Mouse (Mus musculus) brain, embryonic 14.5 days (tissue): Measurements from ENCODE around the gene Pla2g2c. TPM values are rescaled to one million over a fixed set of nuclear protein-coding genes. Genes with fewer than 3 reads are reported as not detected.

Experiments used
- DNase-seq: peaks from one replicate; pipeline ENCODE4 v3.0.0-alpha.2; 2011; ENCODE audit warnings: low read depth
- CTCF ChIP-seq: fragments of 200-500 bp; IDR thresholded peaks from 2 replicates; pipeline ENCODE4 v1.5.1; 2012; ENCODE audit warnings: inconsistent platforms, mild to moderate bottlenecking, moderate library complexity, borderline replicate concordance; ENCODE audit not compliant: insufficient read depth, insufficient read length; ENCODE audit errors: extremely low read depth
- POLR2A ChIP-seq: fragments of 200-500 bp; IDR thresholded peaks from 2 replicates; pipeline ENCODE4 v1.6.1; 2012; ENCODE audit warnings: mild to moderate bottlenecking, inconsistent platforms, borderline replicate concordance; ENCODE audit not compliant: poor library complexity, insufficient read depth, insufficient read length, severe bottlenecking; ENCODE audit errors: extremely low read depth
- polyA plus RNA-seq: library from polyadenylated mRNA; depleted of rRNA; stranded (reverse); fragments of >200 nt; gene quantifications from 2 replicates; pipeline ENCODE4 v1.2.3, GENCODE M21; 2012

Pla2g2c gene
- polyA plus RNA-seq, 1 experiment = 0.63 TPM

GRCm38 (mm10) chr4:138697166-138697860 lies 27.3 kb upstream of the Pla2g2c start:
- DNase-seq = no peak

GRCm38 (mm10) chr4:138698296-138698695 lies 26.3 kb upstream of the Pla2g2c start:
- DNase-seq = no peak
- TF ChIP-seq CTCF (no peak), POLR2A (no peak)

More at GRCm38 (mm10) chr4:138697166-138697860, 27.3 kb upstream of the Pla2g2c start:
- no peak for TF ChIP-seq CTCF
- TF ChIP-seq POLR2A = no peak

- TF ChIP-seq POLR2A = no peak
- TF ChIP-seq CTCF = peak; percentile 83; the same call in 1 of the 2 replicates
- DNase-seq = peak; percentile 94
Observed at GRCm38 (mm10) chr4:138700184-138700982, 24.2 kb upstream of the Pla2g2c start.

- no peak for DNase-seq
Observed at GRCm38 (mm10) chr4:138701111-138701510, 23.5 kb upstream of the Pla2g2c start.

GRCm38 (mm10) chr4:138702031-138702430 lies 22.6 kb upstream of the Pla2g2c start:
- TF ChIP-seq POLR2A (no peak), CTCF (no peak)
- DNase-seq = no peak

More at GRCm38 (mm10) chr4:138701111-138701510, 23.5 kb upstream of the Pla2g2c start:
- TF ChIP-seq CTCF (no peak), POLR2A (no peak)

GRCm38 (mm10) chr4:138702528-138702927 lies 22.1 kb upstream of the Pla2g2c start:
- no peak for DNase-seq
- TF ChIP-seq POLR2A (no peak), CTCF (no peak)

- DNase-seq = no peak
- TF ChIP-seq POLR2A (no peak), CTCF (no peak)
Observed at GRCm38 (mm10) chr4:138703591-138703990, 21.0 kb upstream of the Pla2g2c start.

GRCm38 (mm10) chr4:138704169-138704568 lies 20.4 kb upstream of the Pla2g2c start:
- DNase-seq = no peak
- TF ChIP-seq POLR2A = no peak
- no peak for TF ChIP-seq CTCF

- TF ChIP-seq POLR2A (no peak), CTCF (no peak)
- no peak for DNase-seq
Observed at GRCm38 (mm10) chr4:138706620-138707019, 18.0 kb upstream of the Pla2g2c start.

GRCm38 (mm10) chr4:138708636-138709035 lies 16.0 kb upstream of the Pla2g2c start:
- peak; percentile 60 for DNase-seq
- TF ChIP-seq CTCF (peak; percentile 73), POLR2A (no peak)

- no peak for TF ChIP-seq CTCF
- no peak for TF ChIP-seq POLR2A
- DNase-seq = no peak
Observed at GRCm38 (mm10) chr4:138709246-138709645, 15.3 kb upstream of the Pla2g2c start.
